Mouse (Mus musculus) ES-E14 (cell line): ENCODE data around the gene Pafah1b2.

ENCODE experiments used
- CHD2 ChIP-seq: IDR thresholded peaks from 2 replicates; pipeline ENCODE4 v1.6.1; 2014; ENCODE audit warnings: mild to moderate bottlenecking, low read depth, low read length, inconsistent platforms
- HCFC1 ChIP-seq: IDR thresholded peaks from 2 replicates; pipeline ENCODE4 v1.6.1; 2012; ENCODE audit warnings: low read length, inconsistent platforms, borderline replicate concordance; ENCODE audit not compliant: insufficient read depth
- MAFK ChIP-seq: IDR thresholded peaks from 2 replicates; pipeline ENCODE4 v1.6.1; 2014; ENCODE audit warnings: mild to moderate bottlenecking, low read depth, low read length, inconsistent platforms; ENCODE audit not compliant: insufficient read depth
- ZC3H11A ChIP-seq: IDR thresholded peaks from 2 replicates; pipeline ENCODE4 v1.6.1; 2012; ENCODE audit warnings: low read depth, mild to moderate bottlenecking, inconsistent platforms, low read length, borderline replicate concordance
- ZNF384 ChIP-seq: IDR thresholded peaks from 2 replicates; pipeline ENCODE4 v1.6.1; 2012; ENCODE audit warnings: low read depth, low read length, inconsistent platforms

GRCm38 (mm10) chr9:45958851-45959250, 53.6 kb downstream of the Pafah1b2 start:
- TF ChIP-seq HCFC1 (no peak), ZC3H11A (no peak), ZNF384 (no peak), MAFK (no peak), CHD2 (no peak)
